Comparison of ENCODE assay signal across 9 mouse cellular contexts in the genomic region with DNA sequence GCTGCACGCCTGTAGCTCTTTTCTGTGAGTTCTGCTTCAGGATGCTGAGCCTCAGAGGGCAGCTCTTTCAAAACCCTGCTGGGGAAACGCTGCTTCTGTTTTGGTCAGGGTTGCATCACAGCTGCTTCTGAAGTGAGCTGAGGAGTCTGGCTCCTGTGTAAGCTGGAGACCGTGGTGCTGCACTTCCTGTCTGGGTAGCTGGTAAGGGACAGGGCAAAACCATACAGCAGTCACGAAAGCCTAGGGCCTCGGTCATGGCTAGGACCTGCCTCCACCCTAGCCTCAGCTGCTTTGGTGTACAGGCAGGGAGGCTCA. TPM values are rescaled to one million over a fixed set of nuclear protein-coding genes. Genes with fewer than 3 reads are reported as not detected.
A peak's percentile ranks its signal among the peaks of the same experiment; 100 is the strongest.
DNase-seq lines count a peak whose midpoint lies in the region; ATAC-seq lines count a peak whose summit lies in the region.
"Had no signal": no experiment of that assay in that cellular context is flagged by ENCODE, and none has a peak within 500 bp of the region (broad histone marks: within the 10 kb centered on the region; RNA-seq: fewer than 3 reads in every experiment).

No protein-coding gene starts in this region.

- no peak overlapping the region for H3K4me3 ChIP-seq in forebrain, embryonic 10.5 days
- no peak overlapping the region for H3K4me3 ChIP-seq in forebrain, embryonic 11.5 days (ENCODE audit: low read depth, low read length)
- H3K4me3 ChIP-seq in hindbrain, embryonic 14.5 days (replicated peaks; ENCODE audit: low read length), result no peak overlapping the region
- H3K4me3 ChIP-seq in midbrain, embryonic 14.5 days (replicated peaks; ENCODE audit: low read depth, low read length), result no peak overlapping the region
- H3K4me3 ChIP-seq: limb, embryonic 12.5 days had no signal

- no peak for ATAC-seq in forebrain, embryonic 11.5 days (replicated peaks; ENCODE audit: low FRiP score)
- no peak for ATAC-seq in hindbrain, embryonic 14.5 days (ENCODE audit: low FRiP score)
- no peak for ATAC-seq in midbrain, embryonic 14.5 days (ENCODE audit: low FRiP score, low TSS enrichment)
- no peak for ATAC-seq in frontal cortex, adult (ENCODE audit: low TSS enrichment)

- H3K36me3 ChIP-seq in forebrain, embryonic 10.5 days (replicated peaks), result no peaks in the 10 kb centered on the region
- no peaks in the 10 kb centered on the region for H3K36me3 ChIP-seq in forebrain, embryonic 11.5 days (ENCODE audit: control insufficient read depth, insufficient read depth, low read length)
- no peaks in the 10 kb centered on the region for H3K36me3 ChIP-seq in hindbrain, embryonic 14.5 days (replicated peaks; ENCODE audit: control insufficient read depth, insufficient read depth)
- no peaks in the 10 kb centered on the region for H3K36me3 ChIP-seq in midbrain, embryonic 14.5 days (ENCODE audit: control insufficient read depth, insufficient read depth, low read length)
- H3K36me3 ChIP-seq: limb, embryonic 12.5 days had no signal

- WGBS in forebrain, embryonic 10.5 days, result 64% methylated on average over 5 of the region's 5 CpGs
- WGBS in forebrain, embryonic 11.5 days, result 65% methylated on average over 5 of the region's 5 CpGs
- 59% methylated on average over 5 of the region's 5 CpGs for WGBS in hindbrain, embryonic 14.5 days
- WGBS in midbrain, embryonic 14.5 days, result 57% methylated on average over 5 of the region's 5 CpGs

- peaks cover 31% of the 10 kb centered on the region for H3K27me3 ChIP-seq in forebrain, embryonic 10.5 days (ENCODE audit: poor library complexity, severe bottlenecking)
- H3K27me3 ChIP-seq in forebrain, embryonic 11.5 days (ENCODE audit: control insufficient read depth, insufficient read depth, low read length), result no peaks in the 10 kb centered on the region; the same call in 1 of the 2 replicates
- no peaks in the 10 kb centered on the region for H3K27me3 ChIP-seq in hindbrain, embryonic 14.5 days (ENCODE audit: control insufficient read depth, insufficient read depth, low read length)
- no peaks in the 10 kb centered on the region for H3K27me3 ChIP-seq in midbrain, embryonic 14.5 days (ENCODE audit: control insufficient read depth, insufficient read depth, low read length)
- H3K27me3 ChIP-seq: limb, embryonic 12.5 days had no signal

- no peak overlapping the region for H3K4me2 ChIP-seq in forebrain, embryonic 11.5 days (ENCODE audit: low read depth, low read length, severe bottlenecking)
- no peak overlapping the region for H3K4me2 ChIP-seq in hindbrain, embryonic 14.5 days (replicated peaks)
- no peak overlapping the region for H3K4me2 ChIP-seq in midbrain, embryonic 14.5 days (ENCODE audit: low read length)

- no peak for DNase-seq in forebrain, embryonic 10.5 days (ENCODE audit: extremely low spot score, low spot score)
- DNase-seq in forebrain, embryonic 11.5 days (ENCODE audit: low spot score), result no peak
- peak; percentile 67 for DNase-seq in NIH3T3 (ENCODE audit: low read depth)
- no peak for DNase-seq in hindbrain, embryonic 14.5 days (ENCODE audit: low spot score)
- DNase-seq in midbrain, embryonic 14.5 days, result no peak
- DNase-seq in adrenal gland, postnatal 14 days, result no peak
- DNase-seq in ovary, postnatal 14 days (ENCODE audit: low spot score), result no peak

- no peaks in the 10 kb centered on the region for H3K9me3 ChIP-seq in forebrain, embryonic 10.5 days
- H3K9me3 ChIP-seq in forebrain, embryonic 11.5 days (ENCODE audit: control insufficient read depth, low read length), result no peaks in the 10 kb centered on the region
- no peaks in the 10 kb centered on the region for H3K9me3 ChIP-seq in hindbrain, embryonic 14.5 days (ENCODE audit: control insufficient read depth, low read length)
- no peaks in the 10 kb centered on the region for H3K9me3 ChIP-seq in midbrain, embryonic 14.5 days (ENCODE audit: control insufficient read depth, low read length)
- H3K9me3 ChIP-seq: limb, embryonic 12.5 days had no signal

- H3K4me1 ChIP-seq in forebrain, embryonic 10.5 days, result peaks cover 32% of the 10 kb centered on the region
- H3K4me1 ChIP-seq in forebrain, embryonic 11.5 days (replicated peaks; ENCODE audit: control insufficient read depth, insufficient read depth, low read length), result no peaks in the 10 kb centered on the region; the same call in 1 of the 2 replicates
- H3K4me1 ChIP-seq in hindbrain, embryonic 14.5 days (replicated peaks; ENCODE audit: control insufficient read depth, insufficient read depth, low read length), result peaks cover 33% of the 10 kb centered on the region
- peaks cover 41% of the 10 kb centered on the region for H3K4me1 ChIP-seq in midbrain, embryonic 14.5 days (ENCODE audit: control insufficient read depth, insufficient read depth, low read length)

- no peak overlapping the region for H3K9ac ChIP-seq in forebrain, embryonic 11.5 days (ENCODE audit: low read length)
- 0 out of 2 replicates have a peak overlapping the region, but pooled peaks have one; percentile 11 for H3K9ac ChIP-seq in hindbrain, embryonic 14.5 days
- 0 out of 2 replicates have a peak overlapping the region, but pooled peaks have one; percentile 12 for H3K9ac ChIP-seq in midbrain, embryonic 14.5 days (replicated peaks; ENCODE audit: low read length)

- 0 out of 2 replicates have a peak overlapping the region, but pooled peaks have one; percentile 30 for H3K27ac ChIP-seq in forebrain, embryonic 10.5 days
- H3K27ac ChIP-seq in forebrain, embryonic 11.5 days (ENCODE audit: low read depth, low read length), result no peak overlapping the region
- H3K27ac ChIP-seq in hindbrain, embryonic 14.5 days, result peak overlapping the region; percentile 54; the same call in 1 of the 2 replicates
- H3K27ac ChIP-seq in midbrain, embryonic 14.5 days (replicated peaks; ENCODE audit: low read depth, low read length), result peak overlapping the region; percentile 49; the same call in 1 of the 2 replicates
- H3K27ac ChIP-seq: limb, embryonic 12.5 days had no signal

RNA-seq across cellular contexts. Expression of a gene that starts 13.0 kb away (rescaled TPM):
- 3.1 and 4.7 TPM in 2 replicates for polyA plus RNA-seq in forebrain, embryonic 10.5 days (2016; fragmentation: Nextera tagmentation; extraction: Ambion mirVana)
- polyA plus RNA-seq in forebrain, embryonic 11.5 days (2014; fragmentation: Nextera tagmentation; extraction: Ambion mirVana), result 15.7 and 18.4 TPM in 2 replicates
- 90.1 and 92.7 TPM in 2 replicates for polyA plus RNA-seq in hindbrain, embryonic 14.5 days (2014; fragmentation: Nextera tagmentation; extraction: Ambion mirVana)
- polyA plus RNA-seq in midbrain, embryonic 14.5 days (2014; fragmentation: Nextera tagmentation; extraction: Ambion mirVana), result 103 and 134 TPM in 2 replicates
- total RNA-seq in adrenal gland, postnatal 14 days (2021), result 2.6 and 4.7 TPM in 2 replicates
